Mouse (Mus musculus) liver, embryonic 11.5 days (tissue): Measurements from ENCODE around the gene Cnot10. TPM values are rescaled to one million over a fixed set of nuclear protein-coding genes. Genes with fewer than 3 reads are reported as not detected.
A peak's percentile ranks its signal among the peaks of the same experiment; 100 is the strongest.

Source experiments
- ATAC-seq: fragments of 200-750 bp; cut with Nextera tagmentation; replicated peaks from 2 replicates; pipeline ENCODE4 v1.8.0; 2017; ENCODE audit warnings: moderate number of reproducible peaks, mild to moderate bottlenecking, moderate TSS enrichment, moderate library complexity; ENCODE audit not compliant: low FRiP score
- DNase-seq: peaks from one replicate; pipeline ENCODE4 v3.0.0-alpha.2; 2017; ENCODE audit warnings: low spot score
- H3K27ac ChIP-seq: fragments of 300-500 bp; sonication (generic); 2 replicates; pipeline ENCODE4 v1.5.1; 2014; ENCODE audit warnings: mild to moderate bottlenecking, low read depth, low read length, control low read depth
- H3K27me3 ChIP-seq: fragments of 300-500 bp; sonication (generic); replicated peaks from 2 replicates; pipeline ENCODE4 v1.6.1; 2014; ENCODE audit warnings: low read length, mixed read lengths; ENCODE audit not compliant: control insufficient read depth, insufficient read depth
- H3K36me3 ChIP-seq: fragments of 300-500 bp; sonication (generic); 2 replicates; pipeline ENCODE4 v1.6.1; 2014; ENCODE audit warnings: mild to moderate bottlenecking, low read length, moderate library complexity, mixed read lengths; ENCODE audit not compliant: control insufficient read depth, insufficient read depth
- H3K4me1 ChIP-seq: fragments of 300-500 bp; sonication (generic); replicated peaks from 2 replicates; pipeline ENCODE4 v1.6.1; 2014; ENCODE audit warnings: low read length, mixed read lengths; ENCODE audit not compliant: control insufficient read depth, insufficient read depth
- H3K4me2 ChIP-seq: fragments of 300-500 bp; sonication (generic); 2 replicates; pipeline ENCODE4 v1.6.1; 2014; ENCODE audit warnings: mild to moderate bottlenecking, control low read depth, moderate library complexity
- H3K4me3 ChIP-seq: fragments of 300-500 bp; sonication (generic); 2 replicates; pipeline ENCODE4 v1.5.1; 2014; ENCODE audit warnings: low read depth, low read length, control low read depth
- H3K9ac ChIP-seq: fragments of 300-500 bp; sonication (generic); 2 replicates; pipeline ENCODE4 v1.6.1; 2014; ENCODE audit warnings: low read depth, low read length, control low read depth
- H3K9me3 ChIP-seq: fragments of 300-500 bp; sonication (generic); 2 replicates; pipeline ENCODE4 v1.6.1; 2016; ENCODE audit warnings: low read length, inconsistent platforms, mixed read lengths; ENCODE audit not compliant: control insufficient read depth
- WGBS: fragments of 180-500 bp; shearing (Covaris S2); extraction: QIAGEN DNeasy Blood & Tissue Kit; methylation state at CpG from one replicate; pipeline ENCODE4 v1.1.7; 2014; 5-methylcytosine and 5-hydroxymethylcytosine counted together
- polyA plus RNA-seq: library from polyadenylated mRNA; unstranded; fragments of >200 nt; fragmentation: Nextera tagmentation; extraction: Ambion mirVana; gene quantifications from 2 replicates; pipeline ENCODE4 v1.2.1, GENCODE M21; 2014

Gene Cnot10
- polyA plus RNA-seq, 1 experiment from 2014 or later = 52.8 TPM

DNA sequence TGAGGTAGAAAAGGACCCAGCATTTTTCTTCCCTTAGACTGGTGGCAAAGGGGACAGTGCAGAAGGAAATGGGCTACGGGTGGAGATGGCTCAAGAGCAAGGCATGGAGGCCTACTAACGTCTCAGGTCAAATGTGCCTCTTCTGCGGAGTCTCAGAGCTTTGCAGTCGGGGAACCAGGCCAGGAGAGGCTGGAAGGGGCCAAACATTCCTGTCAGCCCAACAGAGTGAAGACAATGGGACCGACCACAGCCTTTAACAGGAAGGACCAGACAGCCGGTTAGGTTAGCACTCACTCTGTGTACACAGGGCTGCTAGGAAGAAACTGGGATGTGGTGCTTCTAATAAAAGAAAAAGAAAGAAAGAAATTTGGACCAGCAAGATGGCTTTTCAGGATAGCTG, 90.0 kb downstream of the Cnot10 start:
- Histone ChIP-seq H3K4me3 (no peak overlapping the region), H3K36me3 (no peaks in the 10 kb centered on the region), H3K4me2 (0 out of 2 replicates have a peak overlapping the region, but pooled peaks have one; percentile 1), H3K9ac (no peak overlapping the region), H3K4me1 (peaks cover 41% of the 10 kb centered on the region), H3K27ac (no peak overlapping the region), H3K9me3 (no peaks in the 10 kb centered on the region), H3K27me3 (no peaks in the 10 kb centered on the region)
- DNase-seq (no peak), ATAC-seq (no peak)
- 29% methylated on average over 6 of the region's 6 CpGs for WGBS

DNA sequence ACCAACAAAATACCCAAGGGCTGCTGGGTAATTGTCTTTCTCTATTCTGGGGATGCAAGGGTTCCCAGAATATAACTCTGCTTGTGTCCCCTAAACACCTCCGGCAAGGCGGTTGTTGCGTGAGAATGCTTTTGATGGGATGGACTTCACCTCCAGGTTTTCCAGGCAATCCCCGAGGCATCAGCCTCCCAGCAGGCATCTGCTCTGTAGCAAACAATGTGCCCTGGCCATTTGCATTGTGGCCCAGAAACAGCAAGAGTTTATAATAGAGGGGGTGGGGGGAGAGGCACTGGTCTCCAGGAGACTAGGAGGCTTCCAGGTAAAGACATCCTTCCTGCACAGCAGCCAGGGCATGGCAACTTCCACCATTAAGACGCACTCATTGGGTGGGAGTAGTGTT, 90.9 kb downstream of the Cnot10 start:
- ATAC-seq (no peak), DNase-seq (no peak)
- no peaks in the 10 kb centered on the region for H3K36me3 ChIP-seq
- WGBS = 55% methylated on average over 5 of the region's 5 CpGs
- no peak overlapping the region for H3K9ac ChIP-seq
- peak overlapping the region; percentile 63 for H3K27ac ChIP-seq
- H3K4me3 ChIP-seq = no peak overlapping the region
- no peaks in the 10 kb centered on the region for H3K27me3 ChIP-seq
- no peaks in the 10 kb centered on the region for H3K9me3 ChIP-seq
- H3K4me2 ChIP-seq = peak overlapping the region; percentile 45
- H3K4me1 ChIP-seq = peaks cover 44% of the 10 kb centered on the region

DNA sequence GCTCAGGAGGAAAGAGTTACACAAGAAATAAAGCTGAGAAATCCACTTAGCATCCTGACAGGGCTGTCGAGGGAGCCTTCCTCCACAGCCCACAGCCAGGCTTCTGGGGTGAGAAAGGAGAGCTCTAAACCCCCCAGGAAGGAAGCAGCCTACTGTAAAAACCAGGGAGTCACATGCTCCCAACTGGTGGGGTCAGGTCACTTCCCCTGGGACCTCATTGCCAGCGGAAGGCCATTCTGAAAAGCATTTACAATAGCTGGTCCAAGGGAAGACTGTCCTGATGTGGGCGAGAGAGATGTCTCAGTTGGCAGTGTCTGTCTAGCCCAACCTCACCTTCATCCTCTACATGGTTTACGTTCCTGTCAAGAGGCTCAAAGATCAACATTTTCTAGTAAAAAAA, 91.5 kb downstream of the Cnot10 start:
- no peaks in the 10 kb centered on the region for H3K9me3 ChIP-seq
- H3K27me3 ChIP-seq = no peaks in the 10 kb centered on the region
- peak overlapping the region; percentile 45 for H3K4me2 ChIP-seq
- DNase-seq (no peak), ATAC-seq (no peak)
- H3K4me3 ChIP-seq = no peak overlapping the region
- peaks cover 43% of the 10 kb centered on the region for H3K4me1 ChIP-seq
- H3K9ac ChIP-seq = no peak overlapping the region
- H3K36me3 ChIP-seq = no peaks in the 10 kb centered on the region
- H3K27ac ChIP-seq = peak overlapping the region; percentile 63
- WGBS = 37% methylated on average over 4 of the region's 4 CpGs

DNA sequence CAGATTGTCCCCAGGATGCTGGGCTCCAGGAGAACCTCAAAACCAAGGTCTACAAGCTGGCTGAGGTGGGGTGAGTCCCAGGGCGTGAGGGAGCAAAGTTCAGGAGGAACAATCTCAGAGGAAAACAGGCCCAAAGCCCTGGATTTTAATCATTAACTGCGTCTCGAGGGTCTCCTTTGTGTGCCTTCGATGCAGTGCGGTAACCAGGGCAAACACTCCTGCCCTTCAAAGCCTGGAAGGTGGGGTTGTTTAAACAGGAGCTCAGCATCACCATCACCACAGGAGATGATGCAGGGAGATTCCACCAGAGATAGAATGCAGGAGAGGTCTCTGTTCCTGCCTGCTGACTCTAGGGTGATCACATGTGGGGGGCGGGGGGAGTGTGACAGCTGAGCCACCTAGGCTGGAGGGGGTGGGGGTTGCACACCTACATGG, 92.3 kb downstream of the Cnot10 start:
- Histone ChIP-seq H3K27ac (peak overlapping the region; percentile 78), H3K27me3 (no peaks in the 10 kb centered on the region), H3K9ac (0 out of 2 replicates have a peak overlapping the region, but pooled peaks have one; percentile 14), H3K36me3 (no peaks in the 10 kb centered on the region), H3K9me3 (no peaks in the 10 kb centered on the region), H3K4me3 (no peak overlapping the region), H3K4me1 (peaks cover 43% of the 10 kb centered on the region), H3K4me2 (peak overlapping the region; percentile 45)
- DNase-seq = no peak
- peak; percentile 54 for ATAC-seq
- WGBS = 54% methylated on average over 6 of the region's 6 CpGs

DNA sequence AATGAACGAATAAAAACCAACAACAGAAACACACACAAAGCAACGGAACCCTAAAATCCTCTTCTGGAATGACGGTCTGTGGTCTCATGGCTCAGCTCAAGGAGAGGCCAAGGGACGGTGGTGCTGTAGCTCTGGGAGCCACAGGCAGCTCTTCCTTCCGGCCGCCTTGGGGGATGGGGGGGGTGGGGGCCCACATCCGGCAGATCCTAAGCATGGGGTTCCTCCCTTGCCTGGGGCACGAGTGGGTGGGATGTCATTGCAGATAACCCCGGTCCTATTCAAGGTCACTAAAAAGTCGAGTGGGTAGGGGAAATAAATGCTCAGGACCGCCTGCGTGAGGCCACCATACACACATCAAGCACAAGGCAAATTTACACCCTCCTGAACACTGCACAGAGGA, 93.2 kb downstream of the Cnot10 start:
- DNase-seq (no peak), ATAC-seq (peak; percentile 49)
- H3K27me3 ChIP-seq = no peaks in the 10 kb centered on the region
- no peaks in the 10 kb centered on the region for H3K36me3 ChIP-seq
- H3K4me1 ChIP-seq = peaks cover 46% of the 10 kb centered on the region
- no peaks in the 10 kb centered on the region for H3K9me3 ChIP-seq
- H3K4me3 ChIP-seq = no peak overlapping the region
- H3K4me2 ChIP-seq = peak overlapping the region; percentile 33
- H3K9ac ChIP-seq = no peak overlapping the region
- peak overlapping the region; percentile 78 for H3K27ac ChIP-seq
- WGBS = 25% methylated on average over 12 of the region's 12 CpGs

DNA sequence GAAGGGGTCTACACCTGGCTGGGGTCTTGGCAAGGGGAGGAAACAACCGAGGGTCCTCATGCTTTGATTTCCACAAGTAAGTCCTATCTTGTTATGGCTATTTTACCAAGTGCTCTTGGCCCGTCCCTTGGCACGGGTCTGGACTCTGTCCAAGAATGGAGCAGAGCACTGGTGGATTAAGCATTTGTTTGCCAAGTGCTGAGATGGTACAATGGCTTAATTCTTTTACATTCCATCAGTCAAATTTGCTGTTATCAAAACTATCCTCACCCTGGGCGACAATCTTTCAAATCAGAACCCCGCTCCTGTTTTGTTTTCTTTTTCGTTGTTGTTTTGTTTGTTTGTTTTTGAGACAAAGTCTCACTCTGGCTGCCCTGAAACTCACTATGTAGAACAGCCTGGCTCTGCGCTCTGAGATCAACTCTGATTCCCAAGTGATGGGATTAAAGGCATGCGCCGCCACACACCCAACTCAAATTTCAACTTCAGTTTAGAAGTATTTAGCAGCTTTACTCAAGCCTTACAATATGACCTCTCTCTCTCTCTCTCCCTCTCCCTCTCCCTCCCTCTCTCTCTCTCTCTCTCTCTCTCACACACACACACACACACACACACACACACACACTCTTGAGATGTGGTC, 95.1 kb downstream of the Cnot10 start:
- Histone ChIP-seq H3K27me3 (no peaks in the 10 kb centered on the region), H3K4me2 (no peak overlapping the region), H3K36me3 (no peaks in the 10 kb centered on the region), H3K9me3 (no peaks in the 10 kb centered on the region), H3K9ac (no peak overlapping the region), H3K27ac (peak overlapping the region; percentile 15; the same call in 1 of the 2 replicates), H3K4me3 (no peak overlapping the region), H3K4me1 (peaks cover 52% of the 10 kb centered on the region)
- ATAC-seq (no peak), DNase-seq (no peak)
- WGBS = 44% methylated on average over 9 of the region's 9 CpGs

DNA sequence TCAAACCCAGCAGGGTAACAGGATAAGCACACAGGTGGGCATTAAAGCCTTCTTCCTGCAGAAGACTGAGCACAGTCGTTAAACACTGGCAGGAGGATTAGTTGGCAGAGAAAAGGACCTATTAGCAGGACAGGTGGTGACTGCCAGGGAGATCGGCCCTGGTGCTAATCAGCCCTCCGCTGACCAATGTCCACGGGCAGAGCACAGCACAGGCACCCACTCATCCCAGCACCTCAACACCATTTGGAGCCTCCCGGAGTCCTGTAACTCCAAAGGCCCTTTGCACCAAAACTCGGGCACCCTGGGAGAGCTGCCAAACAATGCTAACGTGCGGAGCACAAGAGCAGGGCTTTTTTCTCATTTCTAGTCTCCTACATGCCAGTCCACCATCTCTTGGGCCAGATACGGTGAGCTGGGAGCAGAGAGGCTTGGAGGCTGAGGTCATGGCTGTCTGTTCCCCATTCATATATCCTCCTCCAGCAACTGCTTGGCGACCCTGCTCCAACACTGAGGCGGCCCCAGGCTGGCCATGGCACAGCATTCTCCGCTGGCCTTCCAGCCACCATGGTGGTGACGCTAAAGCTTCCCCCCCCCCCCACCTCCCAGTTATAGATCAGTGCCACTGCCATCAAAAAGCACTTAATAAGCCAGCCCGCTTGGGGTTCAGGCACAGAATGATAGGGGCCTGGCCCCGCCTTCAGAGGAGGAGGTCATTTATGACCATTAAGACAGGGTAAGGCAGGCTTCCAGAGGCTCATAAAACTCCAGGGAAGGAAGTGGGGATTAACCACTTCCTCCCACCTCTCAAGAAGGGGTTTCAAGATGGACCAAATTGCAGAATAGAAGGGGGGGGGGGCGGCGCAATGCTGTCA, 95.9 kb downstream of the Cnot10 start:
- H3K9me3 ChIP-seq = no peaks in the 10 kb centered on the region
- H3K27ac ChIP-seq = peak overlapping the region; percentile 15; the same call in 1 of the 2 replicates
- peaks cover 49% of the 10 kb centered on the region for H3K4me1 ChIP-seq
- no peak overlapping the region for H3K9ac ChIP-seq
- H3K36me3 ChIP-seq = no peaks in the 10 kb centered on the region
- no peaks in the 10 kb centered on the region for H3K27me3 ChIP-seq
- H3K4me2 ChIP-seq = no peak overlapping the region
- no peak overlapping the region for H3K4me3 ChIP-seq
- DNase-seq = no peak
- ATAC-seq = no peak
- 49% methylated on average over 17 of the region's 17 CpGs for WGBS

DNA sequence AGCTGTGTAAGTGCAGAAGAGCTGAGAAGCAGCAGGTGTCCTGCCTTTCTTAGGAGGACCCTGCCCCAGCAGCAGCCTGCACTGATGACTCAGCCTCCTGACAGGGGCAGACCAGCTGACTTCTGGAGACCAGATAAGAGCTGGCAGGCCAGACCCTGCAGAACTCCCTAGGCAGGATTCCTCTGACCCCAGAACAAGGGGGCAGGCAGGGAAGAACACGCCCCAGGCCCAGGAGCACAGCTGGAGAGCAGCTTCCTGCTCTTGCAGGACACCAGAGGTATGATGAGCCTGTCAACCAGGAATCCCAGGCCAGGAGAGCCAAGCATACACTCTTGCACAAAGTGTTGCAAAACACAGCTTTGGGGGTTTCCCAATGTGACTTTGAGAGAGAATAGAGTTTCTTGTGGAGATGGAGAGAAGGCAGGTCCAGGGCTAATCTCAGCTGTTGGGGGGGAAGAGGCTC, 98.7 kb downstream of the Cnot10 start:
- 11% methylated on average over 1 of the region's 1 CpGs for WGBS
- Histone ChIP-seq H3K9me3 (no peaks in the 10 kb centered on the region), H3K27me3 (no peaks in the 10 kb centered on the region), H3K4me2 (no peak overlapping the region), H3K9ac (no peak overlapping the region), H3K27ac (peak overlapping the region; percentile 8; the same call in 1 of the 2 replicates), H3K4me1 (peaks cover 42% of the 10 kb centered on the region), H3K4me3 (no peak overlapping the region), H3K36me3 (no peaks in the 10 kb centered on the region)
- ATAC-seq = peak; percentile 42; the same call in 1 of the 2 replicates
- peak; percentile 33 for DNase-seq
